In the genomic region with DNA sequence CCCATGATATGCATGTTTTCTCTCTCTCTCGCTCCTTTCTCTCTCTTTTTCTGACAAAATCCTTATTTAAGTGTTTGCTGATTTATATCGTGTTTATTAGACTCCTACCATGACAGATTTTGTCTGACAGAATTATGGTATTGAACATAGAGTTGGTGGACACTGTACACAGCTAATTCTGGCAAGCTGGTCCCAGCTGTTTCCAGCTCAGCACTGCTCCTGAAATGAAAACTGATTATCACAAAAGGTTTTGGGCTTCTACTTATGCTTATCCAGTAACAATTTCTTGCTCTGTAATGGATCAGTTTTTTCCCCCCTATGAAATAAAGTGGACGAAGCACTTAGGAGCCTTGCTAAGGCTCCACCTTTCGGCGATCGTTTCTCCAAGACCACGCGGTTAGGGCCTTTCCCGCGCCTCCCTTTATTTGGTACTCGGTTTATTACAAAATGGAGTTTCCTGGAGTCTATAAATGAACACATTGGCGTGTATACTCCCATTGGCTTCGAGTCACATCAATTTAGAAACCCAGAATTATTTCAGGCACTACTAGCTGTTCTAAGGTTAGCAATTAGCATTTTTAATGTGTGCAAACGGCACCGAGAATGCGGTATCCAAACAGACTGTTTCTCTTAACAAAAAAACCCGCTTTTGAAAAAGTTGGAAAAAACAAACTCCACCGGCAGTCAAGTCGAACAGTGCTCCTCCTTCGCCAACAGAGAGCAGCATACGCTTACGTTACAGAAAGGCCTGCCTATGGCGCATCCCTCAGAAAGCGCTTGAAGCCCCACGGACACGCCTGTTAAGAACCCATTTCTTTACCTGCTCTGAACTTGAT, we compare ENCODE assay signal across 8 mouse cellular contexts.
DNase-seq lines count a peak whose midpoint lies in the region; ATAC-seq and TF ChIP-seq lines count a peak whose summit lies in the region.

No protein-coding gene starts in this region.

- no peaks in the 10 kb centered on the region for H3K79me2 ChIP-seq in heart, adult 2 months (replicated peaks; ENCODE audit: control insufficient read depth, insufficient read depth, low read length)

- H3K9me3 ChIP-seq in heart, embryonic 12.5 days (replicated peaks) = no peaks in the 10 kb centered on the region
- H3K9me3 ChIP-seq in lung, embryonic 14.5 days (ENCODE audit: low read depth, low read length) = no peaks in the 10 kb centered on the region

- no peaks in the 10 kb centered on the region for H3K36me3 ChIP-seq in heart, adult 2 months (ENCODE audit: control insufficient read depth, insufficient read depth, low read length)
- no peaks in the 10 kb centered on the region for H3K36me3 ChIP-seq in heart, embryonic 12.5 days
- no peaks in the 10 kb centered on the region for H3K36me3 ChIP-seq in lung, embryonic 14.5 days (ENCODE audit: insufficient read depth)

- no peaks in the 10 kb centered on the region for H3K27me3 ChIP-seq in heart, adult 2 months (ENCODE audit: control insufficient read depth, insufficient read depth, low read length)
- no peaks in the 10 kb centered on the region for H3K27me3 ChIP-seq in heart, embryonic 12.5 days (replicated peaks)
- H3K27me3 ChIP-seq in lung, embryonic 14.5 days (ENCODE audit: insufficient read depth, low read length) = no peaks in the 10 kb centered on the region

- 0 out of 2 replicates have a peak, but pooled peaks have one; percentile 13 for TF ChIP-seq EP300 in heart, adult 2 months (IDR thresholded peaks at IDR 0.05; ENCODE audit: insufficient read depth, low read depth, low read length)

- TF ChIP-seq CTCF in heart, adult 2 months (IDR thresholded peaks at IDR 0.05) = peak; percentile 75
- TF ChIP-seq CTCF in lung, embryonic 14.5 days (IDR thresholded peaks at IDR 0.05; ENCODE audit: low read depth) = peak; percentile 75

- WGBS in heart, adult 2 months = 48% methylated on average over 26 of the region's 26 CpGs
- WGBS in heart, embryonic 12.5 days = 44% methylated on average over 26 of the region's 26 CpGs
- 30% methylated on average over 26 of the region's 26 CpGs for WGBS in lung, embryonic 14.5 days

- peak in 1 of 2 experiments; percentile 23 for DNase-seq in heart, adult 2 months
- DNase-seq in heart, adult 11 months = no peak
- peak; percentile 86 for DNase-seq in embryo, embryonic 10.5 days (ENCODE audit: low spot score)
- DNase-seq in layer of hippocampus, adult 11-12 months (ENCODE audit: low spot score) = peak; percentile 38
- peak; percentile 89 for DNase-seq in lung, embryonic 14.5 days
- DNase-seq in ovary, postnatal 10 days (ENCODE audit: low spot score) = peak; percentile 2
- DNase-seq in thymus, postnatal 14 days = no peak

- no peaks in the 10 kb centered on the region for H3K4me1 ChIP-seq in heart, adult 2 months (ENCODE audit: control insufficient read depth, insufficient read depth, low read length)
- H3K4me1 ChIP-seq in heart, embryonic 12.5 days (replicated peaks) = peaks cover 6% of the 10 kb centered on the region
- H3K4me1 ChIP-seq in lung, embryonic 14.5 days (ENCODE audit: insufficient read depth) = no peaks in the 10 kb centered on the region

- no peak for TF ChIP-seq POLR2A in heart, adult 2 months (IDR thresholded peaks at IDR 0.05; ENCODE audit: insufficient read depth, low read depth, low read length)

- ATAC-seq in heart, embryonic 12.5 days (ENCODE audit: insufficient number of reproducible peaks, low FRiP score) = no peak
- ATAC-seq in lung, embryonic 14.5 days (ENCODE audit: insufficient read depth) = peak; percentile 88

- no peak overlapping the region for H3K27ac ChIP-seq in heart, adult 2 months
- H3K27ac ChIP-seq in heart, embryonic 12.5 days (ENCODE audit: poor library complexity, severe bottlenecking) = no peak overlapping the region
- H3K27ac ChIP-seq in lung, embryonic 14.5 days (ENCODE audit: low read depth) = no peak overlapping the region

- H3K4me3 ChIP-seq in heart, adult 2 months = no peak overlapping the region
- H3K4me3 ChIP-seq in heart, embryonic 12.5 days = no peak overlapping the region
- H3K4me3 ChIP-seq in lung, embryonic 14.5 days (ENCODE audit: low read depth, low read length) = no peak overlapping the region

- no peak overlapping the region for H3K9ac ChIP-seq in heart, adult 2 months (ENCODE audit: low read depth, low read length)
- H3K9ac ChIP-seq in heart, embryonic 12.5 days = no peak overlapping the region
- H3K9ac ChIP-seq in lung, embryonic 14.5 days = no peak overlapping the region

- peak overlapping the region; percentile 22; the same call in 1 of the 2 replicates for H3K4me2 ChIP-seq in heart, embryonic 12.5 days
- peak overlapping the region; percentile 49 for H3K4me2 ChIP-seq in lung, embryonic 14.5 days

- intact Hi-C loops in heart, adult 2 months (cut with DNase I) = no loop called here

Comparison
In these comparisons a context has a peak if more than half of its experiments do, and no peak if none do; other contexts are left out.
1. DNase-seq: peak in embryo, embryonic 10.5 days (single experiment), layer of hippocampus, adult 11-12 months (single experiment), lung, embryonic 14.5 days (single experiment) and ovary, postnatal 10 days (single experiment); none in heart, adult 11 months (single experiment) and thymus, postnatal 14 days (single experiment).